Mouse (Mus musculus) heart, adult 2 months (tissue): ENCODE measurements around the gene 1600012H06Rik. TPM values are rescaled to one million over a fixed set of nuclear protein-coding genes. Genes with fewer than 3 reads are reported as not detected.
"Not testable (repeated sequence)": the region's sequence is repeated elsewhere in the genome, so short reads cannot be mapped to it uniquely, and the experiment has no call there.

Experiments used
- DNase-seq, 2 experiments: peaks; one replicate each; pipeline ENCODE4 v3.0.0; 2021
- H3K27ac ChIP-seq: fragments of 200-600 bp; 2 replicates; pipeline ENCODE4 v1.8.1; 2022
- H3K27me3 ChIP-seq: fragments of 200-500 bp; 2 replicates; pipeline ENCODE4 v1.6.1; 2012; ENCODE audit warnings: mild to moderate bottlenecking, low read length, inconsistent platforms, mixed read lengths; ENCODE audit not compliant: control insufficient read depth, insufficient read depth
- H3K36me3 ChIP-seq: fragments of 200-500 bp; 2 replicates; pipeline ENCODE4 v1.6.1; 2012; ENCODE audit warnings: low read length, inconsistent platforms; ENCODE audit not compliant: control insufficient read depth, insufficient read depth
- H3K4me1 ChIP-seq: fragments of 200-500 bp; 2 replicates; pipeline ENCODE4 v1.6.1; 2011; ENCODE audit warnings: low read length; ENCODE audit not compliant: control insufficient read depth, insufficient read depth
- H3K4me3 ChIP-seq: fragments of 200-600 bp; 2 replicates; pipeline ENCODE4 v1.8.1; 2022
- H3K79me2 ChIP-seq: fragments of 200-500 bp; replicated peaks from 2 replicates; pipeline ENCODE4 v1.6.1; 2012; ENCODE audit warnings: mild to moderate bottlenecking, inconsistent platforms, low read length, moderate library complexity, mixed read lengths; ENCODE audit not compliant: control insufficient read depth, insufficient read depth
- H3K9ac ChIP-seq: fragments of 200-500 bp; 2 replicates; pipeline ENCODE4 v1.6.1; 2012; ENCODE audit warnings: low read depth, mild to moderate bottlenecking, control low read depth, inconsistent platforms, low read length, mixed read lengths
- WGBS: fragments of 180-500 bp; shearing (Covaris S2); methylation state at CpG from one replicate; pipeline ENCODE4 v1.1.7; 2018; 5-methylcytosine and 5-hydroxymethylcytosine counted together
- intact Hi-C: fragments of 180-260 bp; cut with DNase I; formaldehyde crosslinking; loops from one replicate; pipeline ENCODE4 v1.15.1; 2025
- polyA plus RNA-seq: library from polyadenylated mRNA; depleted of rRNA; stranded (reverse); fragments of >200 nt; gene quantifications from 2 replicates; pipeline ENCODE4 v1.2.3, GENCODE M21; 2012
- total RNA-seq, 2 experiments: library from RNA; stranded (reverse); gene quantifications; 2 replicates each; pipeline ENCODE4 v1.2.3; 2021

The 1600012H06Rik gene
- total and polyA plus RNA-seq, 3 experiments: 8.8 to 12.2 (median 10.0) TPM

GRCm38 (mm10) chr17:14968373-14968913 lies 25.5 kb downstream of the 1600012H06Rik start:
- H3K27ac ChIP-seq, H3K4me3 ChIP-seq, H3K79me2 ChIP-seq, DNase-seq, H3K36me3 ChIP-seq, H3K9ac ChIP-seq, H3K27me3 ChIP-seq, intact Hi-C loops, H3K4me1 ChIP-seq: not testable (repeated sequence)
- no CpG with 5 or more reads among the region's 6 CpGs for WGBS

- H3K4me3 ChIP-seq, H3K27me3 ChIP-seq, H3K9ac ChIP-seq, H3K27ac ChIP-seq, H3K79me2 ChIP-seq, DNase-seq, H3K36me3 ChIP-seq, H3K4me1 ChIP-seq, intact Hi-C loops: not testable (repeated sequence)
- WGBS: under 1% methylated on average over 4 of the region's 7 CpGs
Observed at GRCm38 (mm10) chr17:14977718-14978361, 34.9 kb downstream of the 1600012H06Rik start.

- H3K36me3 ChIP-seq, DNase-seq, H3K79me2 ChIP-seq, H3K4me3 ChIP-seq, H3K4me1 ChIP-seq, intact Hi-C loops, H3K27ac ChIP-seq, H3K27me3 ChIP-seq, H3K9ac ChIP-seq: not testable (repeated sequence)
- WGBS: no CpG with 5 or more reads among the region's 60 CpGs
Observed at GRCm38 (mm10) chr17:14978362-14979038, 35.5 kb downstream of the 1600012H06Rik start, which contains the start of the genes 9030025P20Rik and Gm3417. TSS of gene 9030025P20Rik (plus strand) at chr17:14978468. TSS of gene Gm3417 (minus strand) at chr17:14978790.

- WGBS: 88% methylated on average over 4 of the region's 5 CpGs
- H3K9ac ChIP-seq, H3K36me3 ChIP-seq, H3K27me3 ChIP-seq, H3K79me2 ChIP-seq, intact Hi-C loops, H3K4me1 ChIP-seq, H3K27ac ChIP-seq, H3K4me3 ChIP-seq: not testable (repeated sequence)
- DNase-seq: peak; percentile 4 to 18
Observed at GRCm38 (mm10) chr17:14990116-14990702, 47.2 kb downstream of the 1600012H06Rik start.

- H3K27ac ChIP-seq: not testable (repeated sequence)
Observed at GRCm38 (mm10) chr17:14992522-14993138, 49.6 kb downstream of the 1600012H06Rik start.

GRCm38 (mm10) chr17:14993139-14993832 lies 50.3 kb downstream of the 1600012H06Rik start:
- H3K79me2 ChIP-seq, H3K4me1 ChIP-seq, intact Hi-C loops, H3K9ac ChIP-seq, H3K27me3 ChIP-seq, H3K36me3 ChIP-seq, DNase-seq, H3K4me3 ChIP-seq, H3K27ac ChIP-seq: not testable (repeated sequence)
- no CpG with 5 or more reads among the region's 47 CpGs for WGBS

More at GRCm38 (mm10) chr17:14992522-14993138, 49.6 kb downstream of the 1600012H06Rik start:
- H3K36me3 ChIP-seq, H3K4me1 ChIP-seq, H3K4me3 ChIP-seq, H3K79me2 ChIP-seq, DNase-seq, H3K9ac ChIP-seq, intact Hi-C loops, H3K27me3 ChIP-seq: not testable (repeated sequence)
- WGBS: no CpG with 5 or more reads among the region's 98 CpGs

GRCm38 (mm10) chr17:14994140-14994539 lies 51.2 kb downstream of the 1600012H06Rik start:
- H3K79me2 ChIP-seq, DNase-seq, H3K4me1 ChIP-seq, H3K27me3 ChIP-seq, H3K36me3 ChIP-seq, H3K9ac ChIP-seq, H3K4me3 ChIP-seq, H3K27ac ChIP-seq, intact Hi-C loops: not testable (repeated sequence)
- no CpG with 5 or more reads among the region's 5 CpGs for WGBS

GRCm38 (mm10) chr17:15000047-15000446 lies 57.1 kb downstream of the 1600012H06Rik start:
- H3K9ac ChIP-seq, H3K27ac ChIP-seq, H3K79me2 ChIP-seq, H3K27me3 ChIP-seq, DNase-seq, H3K4me1 ChIP-seq, intact Hi-C loops, H3K4me3 ChIP-seq, H3K36me3 ChIP-seq: not testable (repeated sequence)
- no CpG with 5 or more reads among the region's 4 CpGs for WGBS

- H3K27me3 ChIP-seq, H3K9ac ChIP-seq, H3K4me1 ChIP-seq, H3K36me3 ChIP-seq, H3K4me3 ChIP-seq, H3K27ac ChIP-seq, intact Hi-C loops, H3K79me2 ChIP-seq, DNase-seq: not testable (repeated sequence)
- WGBS: no CpG with 5 or more reads among the region's 3 CpGs
Observed at GRCm38 (mm10) chr17:15009088-15009487, 66.1 kb downstream of the 1600012H06Rik start.
